1 mouse cellular context compared by ENCODE assay signal in genomic region chr7:4136771-4137531, GRCm38 (mm10).
A peak's percentile ranks its signal among the peaks of the same experiment; 100 is the strongest.
TF ChIP-seq lines count a peak whose summit lies in the region.

Leng8 (plus strand) TSS chr7:4137039.

TF ChIP-seq in MEL, 35 proteins besides CTCF, POLR2A, EP300 and RAD21 (continued from another document):
- TF ChIP-seq ZNF384 (IDR thresholded peaks at IDR 0.05; ENCODE audit: low read depth, low read length) (no peak), CHD1 (IDR thresholded peaks at IDR 0.05; ENCODE audit: low read depth, low read length) (no peak), GABPA (IDR thresholded peaks at IDR 0.05; ENCODE audit: low read depth, low read length) (no peak), POLR2AphosphoS5 (IDR thresholded peaks at IDR 0.05; ENCODE audit: borderline replicate concordance, low read depth, low read length) (no peak), HCFC1 (IDR thresholded peaks at IDR 0.05; ENCODE audit: low read depth, low read length) (peak; percentile 94)
